Mouse (Mus musculus) layer of hippocampus, postnatal 10 days (tissue): ENCODE results near the gene Eif3a. TPM values are rescaled to one million over a fixed set of nuclear protein-coding genes. Genes with fewer than 3 reads are reported as not detected.

Experiments used
- DNase-seq, 2 experiments: peaks; one replicate each; pipeline ENCODE4 v3.0.0; 2021; ENCODE audit warnings: low spot score in 2 of 2
- long read RNA-seq: library from polyadenylated mRNA; stranded (forward); transcript quantifications from one replicate; pipeline ENCODE4 v2.0.0, GENCODE M21; 2023
- total RNA-seq, 2 experiments: library from RNA; stranded (reverse); gene quantifications; 2 replicates each; pipeline ENCODE4 v1.2.3; 2021

Eif3a gene
- 100 to 1,000 TPM; 137 to 143 TPM for total RNA-seq
- long read RNA-seq, full-length matches to known transcripts: 28 of 42 reads
- long read RNA-seq, partial matches to known transcripts: 13 of 42 reads
- long read RNA-seq, other reads (novel, unspliced or antisense): 1 of 42 reads

GRCm38 (mm10) chr19:60790551-60791161, at the start of gene Eif3a:
TSS of gene Eif3a (minus strand) at chr19:60790658.
- DNase-seq: peak; percentile 93 to 96

DNA sequence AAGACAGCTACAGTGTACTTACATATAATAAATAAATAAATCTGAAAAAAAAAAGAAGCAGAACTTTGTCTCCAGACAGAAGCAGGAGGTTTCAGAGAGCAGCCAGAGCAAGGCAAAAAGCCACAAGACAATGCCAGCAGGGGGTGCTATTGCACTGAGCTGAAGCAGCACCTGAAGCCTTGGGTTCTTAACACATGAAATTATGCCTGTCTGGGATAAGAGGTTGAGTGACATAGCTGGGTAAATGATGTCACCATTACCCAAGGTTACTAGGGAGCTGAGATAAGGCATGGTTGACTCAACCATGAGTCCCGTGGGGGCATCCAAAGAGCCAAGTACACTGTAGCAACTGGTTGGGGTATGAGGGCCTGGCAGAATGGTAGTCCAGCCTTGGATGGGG, 47.3 kb upstream of the Eif3a start:
- peak; percentile 59 to 67 for DNase-seq

DNA sequence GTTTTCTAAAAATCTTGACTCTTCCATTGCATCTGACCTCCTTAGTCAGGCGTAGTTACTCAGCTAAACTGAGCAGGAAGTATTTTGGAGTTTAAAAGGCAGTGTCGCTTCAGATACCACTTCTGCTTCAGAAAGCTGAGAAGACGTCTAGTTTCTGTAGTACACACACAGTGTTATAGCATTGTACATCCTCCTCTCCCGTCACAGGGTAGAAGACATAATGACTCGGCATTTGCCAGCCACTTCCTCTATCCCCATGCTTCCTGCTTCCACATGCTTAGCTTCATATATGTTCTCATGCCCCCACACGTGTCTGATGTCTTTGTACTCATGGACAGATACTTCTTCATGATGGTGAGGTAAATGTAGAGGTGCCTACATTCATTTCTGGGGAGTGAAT, 28.2 kb upstream of the Eif3a start:
- no peak for DNase-seq

DNA sequence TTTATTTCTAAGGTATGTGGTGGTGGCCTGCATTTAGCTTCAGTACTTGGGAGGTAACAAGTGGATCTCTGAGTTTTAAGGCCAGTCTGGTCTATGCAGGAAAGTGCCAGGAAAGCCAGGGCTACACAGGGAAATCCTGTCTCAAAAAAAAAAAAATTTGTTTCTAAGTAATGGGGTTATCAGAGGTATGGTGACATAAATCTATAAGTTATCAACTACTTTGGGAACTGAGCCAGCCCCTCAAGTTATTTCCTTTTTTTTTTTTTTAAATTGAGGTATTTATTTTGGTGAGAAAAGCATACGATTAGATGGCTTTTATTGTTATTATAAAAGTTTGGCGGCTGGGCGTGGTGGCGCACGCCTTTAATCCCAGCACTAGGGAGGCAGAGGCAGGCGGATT, 22.7 kb upstream of the Eif3a start:
- no peak for DNase-seq

GRCm38 (mm10) chr19:60812036-60812389, 21.6 kb upstream of the Eif3a start:
- DNase-seq: no peak

- peak; percentile 89 to 91 for DNase-seq
These were observed 20.9 kb upstream of the Eif3a start, which contains the start of gene Fam45a for GRCm38 (mm10) chr19:60811098-60812035. TSS of gene Fam45a (plus strand) at chr19:60811585.

DNA sequence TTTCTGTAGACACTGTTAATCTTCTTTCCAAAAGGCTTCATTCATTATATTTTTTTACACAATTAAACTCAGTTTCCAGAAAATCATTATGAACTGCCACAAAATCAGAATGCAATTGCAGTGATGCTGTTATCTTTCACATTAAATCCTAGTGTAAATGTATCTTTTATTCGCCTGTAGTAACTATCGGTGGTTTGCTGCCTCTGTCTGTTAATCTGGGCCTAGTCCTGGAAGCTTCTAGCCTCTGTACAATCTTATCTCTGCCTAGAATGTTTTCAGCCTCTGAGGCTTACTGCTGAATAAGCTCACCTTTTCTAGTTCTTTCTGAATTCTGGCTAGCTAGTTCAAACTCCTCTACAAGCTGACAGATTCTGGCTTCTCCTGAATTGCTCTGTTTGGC, 19.5 kb upstream of the Eif3a start:
- DNase-seq: no peak

DNA sequence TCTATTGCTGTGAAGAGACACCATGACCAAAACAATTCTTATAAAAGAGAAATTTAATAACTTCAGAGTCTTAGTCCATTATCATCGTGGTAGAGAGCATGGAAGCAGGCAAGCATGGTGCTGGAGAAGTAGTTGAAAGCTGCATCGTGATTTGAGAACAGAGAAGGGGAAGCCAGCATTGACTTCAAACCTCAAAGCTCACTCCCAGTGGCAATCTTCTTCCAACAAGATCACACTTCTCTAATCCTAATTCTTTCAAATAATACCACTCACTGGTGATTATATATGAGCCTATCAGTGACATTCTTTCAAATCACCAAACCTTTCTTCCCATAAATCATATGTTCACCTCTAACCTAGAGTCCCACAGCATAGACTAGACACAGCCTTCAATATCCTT, 14.4 kb upstream of the Eif3a start:
- DNase-seq: no peak

DNA sequence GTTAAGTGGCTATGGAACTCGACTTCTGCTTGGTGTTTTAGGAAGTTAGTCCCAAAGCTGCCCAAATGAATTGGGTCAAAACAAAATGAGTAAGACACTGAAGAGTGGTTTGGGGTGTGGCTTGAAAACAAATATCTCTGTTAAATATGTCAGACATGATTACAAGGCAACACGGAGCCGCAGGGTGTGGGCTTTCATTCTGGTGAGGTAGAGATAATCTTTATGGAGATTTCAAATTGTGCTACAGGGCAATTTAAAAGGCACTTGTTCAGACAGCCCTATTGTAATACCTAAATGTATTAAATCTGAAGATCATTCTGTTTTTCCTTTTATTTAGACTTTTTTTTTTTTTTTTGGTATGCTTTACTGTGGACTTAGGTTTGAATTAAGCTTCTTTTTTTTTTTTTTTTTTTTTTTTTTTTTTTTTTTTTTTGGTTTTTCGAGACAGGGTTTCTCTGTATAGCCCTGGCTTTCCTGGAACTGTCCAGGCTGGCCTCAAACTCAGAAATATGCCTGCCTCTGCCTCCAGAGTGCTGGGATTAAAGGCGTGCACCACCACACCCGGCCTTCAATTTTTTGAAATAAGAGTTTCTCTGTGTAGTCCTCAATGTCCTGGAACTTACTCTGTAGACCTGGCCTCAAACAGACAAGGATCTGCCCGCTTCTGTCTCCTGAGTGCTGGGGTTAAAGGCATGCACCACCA, 9.6 kb upstream of the Eif3a start:
- no peak for DNase-seq

DNA sequence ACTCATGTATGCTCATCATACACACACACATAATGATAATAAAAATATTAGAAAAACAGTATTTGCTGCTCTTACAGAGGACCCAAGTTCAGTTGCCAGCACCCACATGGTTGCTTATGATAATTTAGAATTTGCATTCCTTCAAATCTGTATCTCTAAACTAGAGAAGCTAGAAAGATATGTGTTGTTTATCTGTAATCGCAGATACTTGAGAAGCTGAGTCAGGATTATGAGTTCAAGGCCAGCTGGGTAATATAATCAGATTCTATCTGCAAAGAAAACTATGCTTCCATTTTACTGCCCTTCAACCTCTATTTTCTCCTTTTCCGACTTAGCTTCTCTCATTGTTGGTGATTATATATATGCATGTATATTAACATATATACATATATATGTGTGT, 7.0 kb upstream of the Eif3a start:
- DNase-seq: no peak

DNA sequence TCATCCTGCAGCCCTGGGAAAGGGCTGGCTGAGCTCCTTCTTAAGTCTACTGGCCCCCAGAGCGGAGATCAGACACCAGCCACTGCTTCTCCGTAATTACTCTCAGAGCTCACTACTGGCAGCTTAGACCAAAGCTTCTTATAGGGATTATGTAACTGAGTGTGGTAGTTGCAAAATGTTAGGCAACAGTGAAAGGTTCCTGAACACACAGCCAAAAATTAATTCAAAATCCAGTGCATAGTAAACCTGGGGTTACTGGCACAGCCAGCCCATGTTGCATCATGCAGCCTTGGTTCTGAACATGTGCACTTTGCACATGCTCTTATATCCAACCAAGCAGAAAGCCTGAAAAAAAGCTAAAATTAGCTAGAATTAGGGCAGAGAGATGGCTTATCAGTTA, 4.8 kb upstream of the Eif3a start:
- no peak for DNase-seq

- no peak for DNase-seq
These were observed 2.8 kb upstream of the Eif3a start for GRCm38 (mm10) chr19:60793170-60793707.

DNA sequence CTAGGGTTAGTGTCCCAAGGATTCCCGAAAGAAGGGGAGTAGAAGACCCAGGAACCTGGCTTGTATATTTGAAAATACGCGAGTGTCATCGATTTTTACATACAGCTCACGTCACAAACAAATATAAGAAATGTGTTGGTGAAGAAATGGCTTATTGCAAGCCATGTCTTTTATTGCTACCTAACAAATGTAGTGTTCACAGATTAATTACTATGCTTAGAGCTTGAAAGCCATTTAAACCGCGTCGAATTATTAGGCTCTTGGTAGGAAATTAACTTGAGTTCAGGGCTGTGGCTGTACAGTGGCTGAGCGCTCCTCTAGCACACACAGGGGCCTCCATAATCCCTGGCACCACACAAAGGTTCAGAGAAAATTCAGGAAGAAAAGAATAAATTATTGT, 706 bp upstream of the Eif3a start:
- DNase-seq: no peak

GRCm38 (mm10) chr19:60789919-60790506, 445 bp downstream of the Eif3a start:
- DNase-seq: peak; percentile 57 to 69

DNA sequence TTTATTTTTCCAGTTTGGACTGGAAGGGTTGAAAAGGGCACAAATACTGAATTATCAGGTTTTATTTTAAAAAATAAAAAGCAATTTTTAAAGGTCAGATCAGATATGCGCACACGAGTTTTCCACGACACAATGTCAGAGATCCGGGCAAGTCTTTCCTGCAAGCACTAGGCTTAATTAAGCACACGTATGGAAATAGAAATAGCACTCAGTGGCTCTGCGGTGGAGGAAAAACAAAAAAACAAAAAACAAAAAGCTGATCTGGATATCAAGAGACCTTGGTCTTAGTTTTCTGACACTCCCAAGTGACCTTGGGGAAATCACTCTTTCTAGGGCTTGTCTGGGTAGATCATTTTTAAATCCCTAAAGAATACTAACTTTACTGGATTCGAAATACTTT, 1.0 kb downstream of the Eif3a start:
- no peak for DNase-seq

- no peak for DNase-seq
These were observed 2.1 kb downstream of the Eif3a start for GRCm38 (mm10) chr19:60788214-60788960.

- no peak for DNase-seq
These were observed 2.9 kb downstream of the Eif3a start for GRCm38 (mm10) chr19:60787465-60788150.

DNA sequence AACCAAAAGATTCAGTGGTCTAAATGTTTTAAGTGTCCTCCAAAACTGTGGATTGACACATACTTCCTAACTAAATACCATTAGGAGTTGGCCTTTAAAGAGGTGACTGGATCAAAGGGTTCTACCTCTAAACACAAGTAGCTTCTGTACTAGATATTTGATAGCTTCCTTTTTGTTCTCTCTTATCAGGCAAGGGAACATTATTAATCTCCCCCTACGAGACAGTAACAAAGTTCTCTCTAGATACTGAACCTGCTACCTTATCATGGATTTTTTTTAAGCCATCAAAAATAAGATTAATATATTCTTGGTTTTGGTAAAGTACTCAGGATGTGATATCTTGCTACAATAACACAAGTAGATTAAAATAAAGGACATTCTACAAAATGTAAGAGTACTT, 5.7 kb downstream of the Eif3a start:
- DNase-seq: no peak

DNA sequence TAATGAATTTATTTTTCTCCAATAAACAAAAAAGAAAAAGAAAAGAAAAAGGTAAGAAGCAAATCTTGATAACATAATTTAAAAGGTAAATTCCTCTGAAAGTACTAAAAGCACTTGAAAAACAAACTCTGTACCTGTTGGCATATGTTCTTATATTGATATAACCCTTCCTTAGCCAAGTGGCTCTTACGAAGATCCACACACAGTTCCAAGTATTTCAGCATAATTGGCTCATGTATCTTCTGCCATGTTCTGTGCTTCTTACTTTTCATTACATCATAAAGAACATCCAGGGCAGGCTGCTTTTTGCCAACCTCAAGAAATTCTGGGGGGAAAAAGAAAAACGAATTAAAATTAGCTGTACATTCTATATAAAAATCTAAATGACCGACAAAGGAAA, 8.4 kb downstream of the Eif3a start:
- DNase-seq: no peak

GRCm38 (mm10) chr19:60773366-60773765, 17.1 kb downstream of the Eif3a start:
- no peak for DNase-seq
